Mouse (Mus musculus): ENCODE measurements around the gene AI467606. TPM values are rescaled to one million over a fixed set of nuclear protein-coding genes. Genes with fewer than 3 reads are reported as not detected.

Gene AI467606
- polyA plus RNA-seq, 2 experiments, result 5.3 to 5.6 TPM

- ATAC-seq (ENCODE audit: low FRiP score, low read depth) (no peak), DNase-seq (ENCODE audit: low spot score) (no peak)
- Histone ChIP-seq H3K4me1 (ENCODE audit: control insufficient read depth, insufficient read depth, low read length) (no peaks in the 10 kb centered on the region), H3K36me3 (ENCODE audit: control insufficient read depth, insufficient read depth, low read length) (no peaks in the 10 kb centered on the region), H3K27ac (replicated peaks; ENCODE audit: low read depth, low read length) (no peak overlapping the region), H3K9ac (ENCODE audit: low read depth, low read length, severe bottlenecking) (no peak overlapping the region), H3K4me2 (replicated peaks; ENCODE audit: low read depth, low read length, severe bottlenecking) (no peak overlapping the region), H3K27me3 (ENCODE audit: control insufficient read depth, insufficient read depth, low read length) (no peaks in the 10 kb centered on the region), H3K9me3 (ENCODE audit: control insufficient read depth, low read length) (no peaks in the 10 kb centered on the region), H3K4me3 (replicated peaks; ENCODE audit: low read length) (no peak overlapping the region)
- no peak for TF ChIP-seq POLR2A (IDR thresholded peaks at IDR 0.05; ENCODE audit: borderline replicate concordance, extremely low read depth, insufficient read depth, insufficient read length)
- WGBS, result 82% methylated on average over 3 of the region's 3 CpGs
Measured at GRCm38 (mm10) chr7:127088083-127088482, 3.1 kb upstream of the AI467606 start.

- DNase-seq (ENCODE audit: low spot score) (no peak), ATAC-seq (ENCODE audit: low FRiP score, low read depth) (no peak)
- WGBS, result 30% methylated on average over 27 of the region's 27 CpGs
- Histone ChIP-seq H3K36me3 (ENCODE audit: control insufficient read depth, insufficient read depth, low read length) (no peaks in the 10 kb centered on the region), H3K27me3 (ENCODE audit: control insufficient read depth, insufficient read depth, low read length) (no peaks in the 10 kb centered on the region), H3K4me1 (ENCODE audit: control insufficient read depth, insufficient read depth, low read length) (no peaks in the 10 kb centered on the region), H3K9me3 (ENCODE audit: control insufficient read depth, low read length) (no peaks in the 10 kb centered on the region), H3K4me3 (replicated peaks; ENCODE audit: low read length) (0 out of 2 replicates have a peak overlapping the region, but pooled peaks have one; percentile 4), H3K27ac (replicated peaks; ENCODE audit: low read depth, low read length) (no peak overlapping the region), H3K4me2 (replicated peaks; ENCODE audit: low read depth, low read length, severe bottlenecking) (peak overlapping the region; percentile 31), H3K9ac (ENCODE audit: low read depth, low read length, severe bottlenecking) (peak overlapping the region; percentile 28)
- TF ChIP-seq POLR2A (IDR thresholded peaks at IDR 0.05; ENCODE audit: borderline replicate concordance, extremely low read depth, insufficient read depth, insufficient read length), result no peak
Measured at GRCm38 (mm10) chr7:127088901-127089845, 2.0 kb upstream of the AI467606 start.

DNA sequence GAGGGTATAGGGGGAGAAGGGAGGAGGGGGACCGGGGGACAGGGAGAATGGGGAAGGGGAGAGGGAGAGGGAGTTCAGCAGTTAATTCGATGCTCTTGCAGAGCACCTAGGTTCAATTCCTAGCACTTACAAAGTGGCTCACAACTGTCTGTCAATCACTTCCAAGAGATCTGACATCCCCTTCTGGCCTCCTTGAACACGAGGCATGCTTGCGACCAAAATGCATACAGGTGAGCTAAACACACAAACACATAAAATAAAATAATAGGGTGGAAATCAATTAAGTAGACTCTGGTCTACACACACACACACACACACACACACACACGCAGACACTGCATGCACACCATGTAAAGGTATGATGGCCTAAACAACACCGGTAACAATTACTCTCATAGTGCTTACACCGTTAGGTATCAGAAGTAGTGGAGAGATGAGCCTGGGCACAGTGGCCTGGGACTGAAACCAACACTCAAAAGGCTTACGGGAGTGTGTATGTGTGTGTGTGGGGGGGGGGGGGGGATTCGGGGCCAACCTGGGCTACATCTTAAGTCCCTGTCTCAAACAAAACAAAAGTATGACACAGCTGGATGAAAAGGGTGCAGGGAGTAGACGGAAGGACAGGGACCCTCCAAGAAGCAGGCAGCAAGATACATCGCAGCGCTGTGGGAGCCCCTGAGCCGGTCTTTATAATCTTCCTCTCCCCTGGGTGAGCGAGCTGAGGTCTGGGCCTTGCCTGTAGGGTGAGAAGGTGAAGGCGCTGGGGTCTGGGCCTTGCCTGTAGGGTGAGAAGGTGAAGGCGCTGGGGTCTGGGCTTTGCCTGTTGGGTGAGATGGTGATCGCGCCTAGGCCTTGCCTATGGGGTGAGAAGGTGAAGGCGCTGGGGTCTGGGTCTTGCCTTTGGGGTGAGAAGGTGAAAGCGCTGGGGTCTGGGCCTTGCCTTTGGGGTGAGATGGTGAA lies 725 bp upstream of the AI467606 start:
- ATAC-seq (ENCODE audit: low FRiP score, low read depth), result no peak
- TF ChIP-seq POLR2A (IDR thresholded peaks at IDR 0.05; ENCODE audit: borderline replicate concordance, extremely low read depth, insufficient read depth, insufficient read length), result no peak
- Histone ChIP-seq H3K9ac (ENCODE audit: low read depth, low read length, severe bottlenecking) (no peak overlapping the region), H3K27me3 (ENCODE audit: control insufficient read depth, insufficient read depth, low read length) (no peaks in the 10 kb centered on the region), H3K4me3 (replicated peaks; ENCODE audit: low read length) (no peak overlapping the region), H3K36me3 (ENCODE audit: control insufficient read depth, insufficient read depth, low read length) (no peaks in the 10 kb centered on the region), H3K27ac (replicated peaks; ENCODE audit: low read depth, low read length) (no peak overlapping the region), H3K4me1 (ENCODE audit: control insufficient read depth, insufficient read depth, low read length) (no peaks in the 10 kb centered on the region), H3K4me2 (replicated peaks; ENCODE audit: low read depth, low read length, severe bottlenecking) (no peak overlapping the region), H3K9me3 (ENCODE audit: control insufficient read depth, low read length) (no peaks in the 10 kb centered on the region)
- DNase-seq (ENCODE audit: low spot score), result no peak
- 85% methylated on average over 20 of the region's 20 CpGs for WGBS

DNA sequence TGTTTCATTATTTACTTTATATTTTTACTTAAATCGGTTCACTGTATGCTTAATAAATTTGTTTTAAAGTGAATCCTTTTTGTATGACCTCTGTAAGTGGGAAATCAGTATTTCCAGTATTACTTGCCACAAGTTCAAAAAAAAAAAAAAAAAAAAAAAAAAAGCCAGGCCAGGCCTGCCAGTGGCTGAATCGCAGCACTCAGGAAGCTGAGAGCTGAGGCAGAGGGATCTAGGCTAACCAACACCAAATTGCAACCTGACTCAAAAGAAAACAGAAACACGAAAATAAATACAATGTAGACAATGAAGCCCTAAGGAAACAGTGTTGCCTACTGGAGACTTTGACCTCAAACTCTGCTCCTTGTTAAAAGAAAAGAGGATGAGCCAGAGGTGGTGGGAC lies 2.8 kb downstream of the AI467606 start:
- no peak overlapping the region for H3K4me3 ChIP-seq (replicated peaks; ENCODE audit: low read length)
- WGBS, result 80% methylated on average over 3 of the region's 3 CpGs
- ATAC-seq (ENCODE audit: low FRiP score, low read depth), result no peak

GRCm38 (mm10) chr7:127096456-127096855 lies 5.3 kb downstream of the AI467606 start:
- Histone ChIP-seq H3K4me3 (replicated peaks; ENCODE audit: low read length) (no peak overlapping the region), H3K27me3 (ENCODE audit: control insufficient read depth, insufficient read depth, low read length) (no peaks in the 10 kb centered on the region), H3K4me2 (replicated peaks; ENCODE audit: low read depth, low read length, severe bottlenecking) (no peak overlapping the region), H3K9me3 (ENCODE audit: control insufficient read depth, low read length) (no peaks in the 10 kb centered on the region), H3K9ac (ENCODE audit: low read depth, low read length, severe bottlenecking) (no peak overlapping the region), H3K4me1 (ENCODE audit: control insufficient read depth, insufficient read depth, low read length) (no peaks in the 10 kb centered on the region), H3K36me3 (ENCODE audit: control insufficient read depth, insufficient read depth, low read length) (no peaks in the 10 kb centered on the region), H3K27ac (replicated peaks; ENCODE audit: low read depth, low read length) (no peak overlapping the region)
- 58% methylated on average over 7 of the region's 7 CpGs for WGBS
- DNase-seq (ENCODE audit: low spot score), result no peak
- no peak for TF ChIP-seq POLR2A (IDR thresholded peaks at IDR 0.05; ENCODE audit: borderline replicate concordance, extremely low read depth, insufficient read depth, insufficient read length)
- ATAC-seq (ENCODE audit: low FRiP score, low read depth), result no peak

More for the DNA sequence above, 2.8 kb downstream of the AI467606 start:
- no peak for TF ChIP-seq POLR2A (IDR thresholded peaks at IDR 0.05; ENCODE audit: borderline replicate concordance, extremely low read depth, insufficient read depth, insufficient read length)
- Histone ChIP-seq H3K9ac (ENCODE audit: low read depth, low read length, severe bottlenecking) (no peak overlapping the region), H3K9me3 (ENCODE audit: control insufficient read depth, low read length) (no peaks in the 10 kb centered on the region), H3K4me2 (replicated peaks; ENCODE audit: low read depth, low read length, severe bottlenecking) (no peak overlapping the region), H3K4me1 (ENCODE audit: control insufficient read depth, insufficient read depth, low read length) (no peaks in the 10 kb centered on the region), H3K27me3 (ENCODE audit: control insufficient read depth, insufficient read depth, low read length) (no peaks in the 10 kb centered on the region), H3K36me3 (ENCODE audit: control insufficient read depth, insufficient read depth, low read length) (no peaks in the 10 kb centered on the region), H3K27ac (replicated peaks; ENCODE audit: low read depth, low read length) (no peak overlapping the region)
- DNase-seq (ENCODE audit: low spot score), result no peak

All from limb, embryonic 14.5 days (tissue).